Mouse (Mus musculus) heart, postnatal 10 days (tissue): ENCODE measurements around the gene Ap1b1. TPM values are rescaled to one million over a fixed set of nuclear protein-coding genes. Genes with fewer than 3 reads are reported as not detected.

Experiments used
- DNase-seq, 2 experiments: peaks; one replicate each; pipeline ENCODE4 v3.0.0; 2021
- intact Hi-C: fragments of 180-260 bp; cut with DNase I; formaldehyde crosslinking; loops from one replicate; pipeline ENCODE4 v1.15.1; 2025
- total RNA-seq, 2 experiments: library from RNA; stranded (reverse); gene quantifications; 2 replicates each; pipeline ENCODE4 v1.2.3; 2021

The Ap1b1 gene
- total RNA-seq, 2 experiments from 2014 or later: 46.8 to 50.9 TPM

DNA sequence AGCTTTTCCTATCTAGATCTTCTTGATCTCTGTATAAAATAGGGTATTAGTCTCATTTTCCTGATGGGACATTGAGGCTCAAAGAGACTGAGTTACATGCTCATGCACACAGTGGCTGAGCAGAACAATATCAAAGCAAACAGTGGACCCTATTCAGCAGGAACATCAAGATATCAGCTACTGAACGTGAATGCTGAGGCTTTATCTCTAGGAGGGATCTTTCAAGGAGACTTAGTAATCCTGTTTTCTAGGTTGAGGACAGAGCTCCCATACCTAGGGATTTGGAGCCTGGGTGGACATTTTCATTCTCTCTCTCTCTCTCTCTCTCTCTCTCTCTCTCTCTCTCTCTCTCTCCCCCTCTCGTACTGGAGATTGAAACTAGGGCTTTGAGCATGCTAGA, 3.1 kb upstream of the Ap1b1 start:
- intact Hi-C loops: no loop called here
- no peak for DNase-seq

DNA sequence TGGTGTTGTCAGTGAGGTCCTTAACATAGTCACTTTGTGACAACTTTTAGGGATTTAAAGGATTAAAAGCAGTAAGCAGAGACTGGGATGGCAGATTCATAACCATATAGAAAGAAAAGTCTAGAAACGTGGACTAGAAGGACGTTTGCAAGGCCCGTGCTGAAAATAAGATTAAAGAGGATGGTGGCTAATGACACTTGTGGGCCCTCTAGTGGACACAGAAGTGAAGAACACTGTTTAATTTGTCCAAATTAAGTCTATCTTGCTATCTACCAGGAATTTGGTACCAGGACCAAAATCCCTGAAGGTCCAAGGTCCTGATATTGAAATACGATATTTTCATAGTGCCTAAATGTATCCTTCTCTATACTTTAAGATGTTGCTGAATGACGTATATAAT, 2.4 kb upstream of the Ap1b1 start:
- intact Hi-C loops: no loop called here
- peak; percentile 34 to 57 for DNase-seq

DNA sequence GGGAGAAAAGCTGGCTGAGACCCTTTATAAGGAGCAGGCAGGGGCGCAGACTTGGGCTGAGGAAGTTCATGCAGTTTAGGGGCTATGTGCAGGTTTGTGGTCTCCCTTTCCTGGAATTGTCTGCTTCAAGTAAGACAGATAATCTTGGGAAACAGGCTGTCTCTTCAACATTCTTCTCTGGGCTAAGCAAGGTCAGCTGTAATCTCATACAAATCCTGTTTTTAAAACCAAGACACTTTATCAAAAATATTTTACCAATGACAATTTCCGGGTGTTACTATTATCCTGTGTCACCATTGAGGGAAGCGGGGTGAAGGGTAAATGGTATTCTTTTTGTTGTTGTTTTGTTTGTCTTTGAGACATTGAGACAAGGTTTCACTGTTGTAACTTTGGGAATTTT, 1.8 kb upstream of the Ap1b1 start:
- intact Hi-C loops: no loop called here
- no peak for DNase-seq

DNA sequence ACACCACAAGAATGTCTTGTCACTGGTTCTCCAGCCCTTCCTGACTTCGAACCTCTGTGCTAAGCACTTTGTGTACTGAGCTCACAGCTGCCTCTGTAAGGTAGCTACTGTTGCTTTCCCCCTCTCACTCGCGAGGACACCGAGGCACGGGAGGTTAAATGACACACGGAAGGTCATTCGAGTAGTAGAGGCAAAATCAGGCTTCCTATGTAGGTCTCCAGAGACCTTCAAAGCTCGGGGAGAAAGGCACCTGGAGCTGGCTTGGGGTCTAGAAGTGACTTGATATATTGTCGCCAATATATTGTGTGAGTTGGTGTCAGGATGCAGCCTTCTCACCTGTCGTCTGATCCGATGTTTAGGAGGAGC, 846 bp downstream of the Ap1b1 start:
- DNase-seq: no peak
- intact Hi-C loops: no loop called here

DNA sequence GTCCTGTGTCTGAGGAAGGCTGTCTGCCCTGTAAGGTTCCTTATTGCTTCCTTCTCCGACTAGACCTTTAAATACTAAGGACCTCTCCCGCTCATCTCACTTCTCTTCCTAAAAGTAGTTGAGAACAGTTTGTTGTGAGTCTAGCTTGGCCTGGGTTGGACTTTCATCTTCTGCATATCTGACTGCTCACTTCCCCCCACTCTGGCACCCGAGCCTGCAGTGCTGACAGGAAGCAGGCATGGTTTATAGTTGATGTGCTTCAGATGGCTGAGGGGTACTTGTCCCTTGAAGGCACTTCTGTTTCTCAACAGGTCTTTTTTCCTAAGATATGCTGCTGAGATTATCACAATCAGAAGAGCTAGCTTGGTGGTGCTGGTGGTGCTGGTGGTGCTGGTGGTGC, 2.6 kb downstream of the Ap1b1 start:
- intact Hi-C loops: no loop called here
- peak in 1 of 2 experiments; percentile 17 for DNase-seq

DNA sequence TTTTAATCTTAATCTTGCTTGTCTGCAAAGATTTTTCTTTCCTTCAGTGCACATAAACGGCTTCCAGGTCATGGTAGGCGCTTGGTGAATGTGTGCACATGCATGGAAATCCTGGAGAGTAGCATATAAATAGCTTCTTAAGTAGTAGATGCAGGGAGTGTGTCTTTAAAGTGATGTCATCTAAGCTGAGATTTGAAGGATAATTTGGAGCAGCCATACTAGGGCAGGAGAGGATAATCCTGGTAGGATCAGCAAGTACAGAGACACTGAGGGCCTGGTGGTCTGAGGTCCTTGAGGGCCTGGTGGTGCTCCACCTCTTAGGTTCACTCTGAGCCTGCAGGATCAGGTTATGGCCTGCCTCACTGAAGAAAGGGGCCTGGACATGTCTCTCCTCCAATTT, 5.8 kb downstream of the Ap1b1 start:
- DNase-seq: no peak
- intact Hi-C loops: no loop called here

DNA sequence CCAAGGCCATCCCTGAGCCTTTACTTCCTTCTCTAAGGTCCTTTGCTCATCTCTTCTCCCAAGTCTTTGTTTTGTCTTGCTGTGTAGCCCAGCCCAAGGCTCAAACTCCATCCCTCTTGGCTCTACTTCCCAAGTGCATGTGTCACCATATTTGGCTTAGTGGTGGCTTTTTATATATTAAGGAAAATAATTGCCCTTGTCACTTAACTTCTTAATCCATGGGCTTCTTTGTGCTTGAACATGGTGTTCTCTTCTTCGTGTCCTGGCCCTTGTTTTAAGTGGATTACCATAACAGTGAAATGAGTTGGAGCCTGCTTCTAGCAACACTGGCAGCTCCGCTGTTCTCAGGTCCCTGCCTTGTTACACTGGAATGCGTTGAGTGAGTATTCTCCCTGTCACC, 9.1 kb downstream of the Ap1b1 start:
- intact Hi-C loops: no loop called here
- DNase-seq: no peak

DNA sequence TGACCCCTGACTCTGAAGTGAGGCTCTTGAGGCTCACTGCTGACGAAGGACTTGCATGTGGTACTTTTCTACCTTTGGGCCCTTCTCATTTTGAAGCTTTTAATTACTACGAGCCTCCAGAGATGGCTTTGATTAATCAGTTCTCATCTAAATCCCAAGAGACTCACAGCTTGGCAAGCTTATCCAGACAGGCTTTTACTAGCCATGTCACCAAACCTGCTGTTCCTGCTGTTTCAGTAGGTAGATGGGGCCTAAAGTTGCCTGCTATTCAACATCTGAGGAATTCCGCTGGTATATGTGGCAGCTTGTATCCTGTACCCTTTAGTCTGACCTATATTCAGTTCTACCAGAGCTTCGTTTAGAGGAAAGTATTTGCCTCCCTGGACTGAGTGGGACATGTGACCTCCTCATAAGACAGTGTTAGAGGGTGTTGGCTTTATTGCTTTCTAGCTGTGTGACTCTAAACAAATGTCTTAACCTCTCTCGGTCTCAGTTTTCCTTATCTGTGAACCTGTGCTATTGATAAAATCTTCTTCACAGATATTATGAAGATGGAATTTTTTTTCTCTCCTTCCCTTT, 10.1 kb downstream of the Ap1b1 start:
- intact Hi-C loops: no loop called here
- DNase-seq: no peak

DNA sequence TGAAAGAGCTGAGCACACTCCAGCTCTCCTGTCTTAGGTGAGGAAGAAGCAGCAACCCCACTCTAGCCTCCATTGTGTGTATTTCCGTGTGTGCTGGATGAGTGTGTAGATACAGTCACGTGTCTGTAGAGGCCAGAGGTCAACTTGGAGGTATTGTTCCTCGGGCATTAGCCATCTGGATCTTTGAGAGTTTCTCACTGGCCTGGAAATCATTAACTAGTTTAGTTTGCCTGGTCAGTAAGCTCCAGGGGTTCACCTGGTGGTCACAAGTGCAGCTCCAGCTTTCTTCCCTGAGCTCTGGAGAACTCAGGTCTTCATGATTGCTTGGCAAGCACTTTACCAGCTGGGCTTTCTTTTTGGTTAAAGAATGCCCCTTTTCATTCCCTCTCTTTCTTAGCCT, 11.7 kb downstream of the Ap1b1 start:
- DNase-seq: no peak
- intact Hi-C loops: no loop called here

DNA sequence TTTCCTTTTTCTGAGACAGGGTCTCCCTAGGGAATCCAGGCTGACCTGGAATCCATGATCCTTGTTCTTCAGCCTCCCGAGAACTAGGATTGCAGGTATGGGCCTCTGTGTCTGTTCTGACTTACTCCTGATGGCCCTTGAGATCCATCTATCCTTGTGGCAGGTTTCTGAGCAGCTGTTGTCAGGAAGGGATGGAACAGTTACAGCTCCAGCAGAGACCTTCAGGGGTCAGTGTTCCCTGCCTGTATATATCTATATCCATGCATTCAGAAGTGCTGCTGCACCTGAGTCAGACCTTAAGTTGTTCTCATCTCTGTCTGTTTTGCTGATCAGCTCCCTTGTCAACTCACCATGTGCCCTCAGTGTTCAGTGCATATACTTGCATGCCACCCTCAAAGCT, 12.1 kb downstream of the Ap1b1 start:
- DNase-seq: no peak

DNA sequence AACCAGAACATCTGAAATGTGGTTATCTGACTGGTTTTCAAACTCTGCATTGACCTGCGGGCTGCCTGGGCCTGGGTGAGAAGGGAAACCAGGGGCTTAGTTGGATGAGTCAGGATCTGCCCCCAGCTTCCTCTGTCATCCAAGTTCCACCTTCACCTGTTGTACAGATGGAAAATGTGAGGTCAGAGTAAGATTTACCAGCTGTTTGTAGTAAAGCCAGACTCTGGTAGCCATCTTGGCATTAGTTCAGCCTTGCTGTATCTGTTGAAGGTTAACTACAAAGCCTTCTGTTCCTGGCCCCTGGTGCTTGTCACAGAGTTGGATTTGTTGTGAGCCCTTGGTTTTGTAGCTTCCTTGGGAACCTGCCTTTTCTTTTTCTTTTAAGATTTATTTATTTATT, 13.6 kb downstream of the Ap1b1 start:
- no peak for DNase-seq
- intact Hi-C loops: no loop called here

More for the DNA sequence above, 12.1 kb downstream of the Ap1b1 start:
- intact Hi-C loops: no loop called here

DNA sequence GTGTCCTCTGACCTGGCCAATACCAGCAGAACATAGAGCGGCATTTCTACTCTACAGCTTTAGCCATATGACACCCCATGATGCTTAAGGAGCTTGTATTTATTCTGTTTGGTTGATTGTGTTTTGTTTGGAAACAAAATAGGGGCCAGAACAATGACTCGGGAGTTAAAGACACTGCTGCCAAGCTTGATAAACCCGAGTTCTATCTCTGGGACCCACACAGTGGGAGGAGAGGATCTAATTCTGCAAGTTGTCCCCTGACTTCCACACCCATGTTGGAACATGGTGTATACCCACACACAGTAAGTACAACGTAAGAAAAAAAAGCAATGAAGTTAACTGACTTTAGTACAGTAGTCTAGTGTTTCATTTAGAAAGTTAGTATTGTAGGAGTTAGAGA, 16.2 kb downstream of the Ap1b1 start:
- intact Hi-C loops: no loop called here
- DNase-seq: no peak

DNA sequence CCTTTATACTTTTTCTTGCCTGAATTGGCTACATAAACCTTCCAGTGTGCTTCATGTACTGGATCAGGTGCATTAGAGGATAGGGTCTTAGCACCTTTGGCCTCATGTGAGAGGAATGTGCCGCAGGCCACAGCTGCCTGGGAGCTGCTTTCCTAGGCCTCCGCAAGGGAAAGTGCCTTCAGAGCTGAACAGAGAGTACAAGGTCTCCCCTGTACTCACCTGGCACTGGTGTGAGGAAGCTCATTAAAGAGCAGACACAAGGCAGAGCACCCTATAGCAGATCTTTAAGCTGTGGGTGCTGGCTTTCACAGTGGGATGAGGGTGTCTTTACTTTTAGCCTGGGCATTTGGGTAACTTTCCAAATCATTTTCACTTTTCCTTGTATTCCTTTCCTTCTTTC, 18.9 kb downstream of the Ap1b1 start:
- DNase-seq: no peak
- intact Hi-C loops: no loop called here

DNA sequence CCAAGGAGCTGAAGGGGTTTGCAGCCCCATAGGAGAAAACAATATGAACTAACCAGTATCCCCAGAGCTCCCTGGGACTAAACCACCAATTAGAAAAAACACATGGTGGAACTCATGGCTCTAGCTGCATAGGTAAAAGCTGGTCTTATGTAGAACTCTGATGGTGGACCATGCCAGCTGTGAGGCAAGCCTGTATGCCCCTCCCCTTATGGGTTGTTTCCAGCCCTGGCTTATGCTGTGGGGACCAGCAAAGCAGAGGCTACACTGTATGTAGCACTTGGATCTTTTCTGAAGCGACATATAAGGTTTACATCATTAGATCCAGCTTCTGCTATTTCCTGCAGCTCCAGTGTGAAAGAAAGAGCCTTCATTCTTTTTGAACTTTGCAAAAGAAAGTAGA, 20.6 kb downstream of the Ap1b1 start:
- intact Hi-C loops: no loop called here
- peak in 1 of 2 experiments; percentile 41 for DNase-seq

DNA sequence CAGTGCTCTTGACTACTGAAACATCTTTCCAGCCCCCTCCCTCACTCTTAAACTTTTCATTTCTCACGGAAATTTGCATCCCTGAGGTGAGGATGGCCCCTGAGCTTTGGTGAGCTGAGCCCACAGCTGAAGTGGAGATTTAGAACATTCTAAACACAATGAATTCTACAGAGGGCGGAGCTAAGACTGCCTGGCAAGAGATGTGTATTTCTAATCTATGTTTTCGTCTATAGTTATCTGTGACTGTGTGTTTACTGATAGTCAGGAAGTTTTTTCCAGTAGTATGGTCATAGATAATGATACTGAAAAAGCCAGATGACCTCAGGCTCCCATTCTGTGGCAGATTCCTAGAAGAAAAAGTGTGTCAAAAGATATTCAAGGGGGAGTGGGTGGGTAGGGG, 22.2 kb downstream of the Ap1b1 start:
- no peak for DNase-seq
- intact Hi-C loops: no loop called here

DNA sequence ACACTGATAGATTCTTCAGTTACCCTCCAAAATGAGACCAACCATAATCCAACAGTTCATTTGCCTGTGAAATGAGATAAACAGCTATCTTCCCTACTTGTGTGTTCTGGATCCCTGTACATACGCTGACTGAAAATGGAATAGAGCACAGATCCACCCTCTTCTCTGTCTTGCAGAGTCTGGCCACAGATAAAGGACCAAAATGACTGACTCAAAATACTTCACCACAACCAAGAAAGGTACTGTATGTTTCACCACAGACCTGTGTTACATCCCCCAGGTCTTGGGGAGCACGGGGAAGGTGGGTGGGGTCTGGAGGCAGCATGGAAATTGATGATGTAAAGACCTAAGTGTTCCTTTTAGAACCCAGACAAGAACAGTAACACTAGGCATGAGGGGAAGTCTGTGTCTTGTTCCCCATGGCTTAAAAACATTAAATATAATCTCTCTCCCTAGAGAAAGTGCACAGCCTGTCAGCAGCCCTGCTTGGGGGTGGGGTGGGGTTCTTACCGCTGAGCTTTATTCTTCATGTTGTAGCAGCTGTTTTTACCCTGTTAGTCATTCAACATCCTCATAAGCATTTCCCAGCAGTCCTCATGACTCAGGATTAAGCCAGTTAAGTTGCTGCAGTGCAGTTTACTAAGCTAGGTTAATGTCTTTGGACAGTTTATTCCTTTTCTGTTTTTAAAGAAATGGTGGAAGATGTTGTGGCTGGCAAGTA, 22.9 kb downstream of the Ap1b1 start:
- no peak for DNase-seq
- intact Hi-C loops: no loop called here

DNA sequence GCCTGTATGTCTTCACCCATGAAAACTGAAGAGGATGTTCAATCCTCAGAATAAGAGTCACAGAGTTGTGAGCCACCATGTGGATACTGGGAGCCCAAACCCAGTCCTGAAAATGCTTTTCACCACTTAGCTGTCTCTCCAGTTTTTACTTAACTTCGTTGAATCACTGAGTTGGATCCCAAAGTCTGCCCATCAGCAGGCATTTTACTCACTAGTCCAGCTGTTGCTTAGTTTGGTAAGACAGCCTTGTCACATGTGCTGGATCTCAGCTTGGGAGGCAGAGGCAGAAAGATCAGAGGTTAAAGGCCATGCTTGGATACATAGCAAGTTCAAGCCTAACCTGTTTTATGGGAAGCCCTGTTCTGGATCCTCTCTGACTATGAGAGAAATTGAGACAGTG, 23.6 kb downstream of the Ap1b1 start:
- no peak for DNase-seq
- intact Hi-C loops: no loop called here

DNA sequence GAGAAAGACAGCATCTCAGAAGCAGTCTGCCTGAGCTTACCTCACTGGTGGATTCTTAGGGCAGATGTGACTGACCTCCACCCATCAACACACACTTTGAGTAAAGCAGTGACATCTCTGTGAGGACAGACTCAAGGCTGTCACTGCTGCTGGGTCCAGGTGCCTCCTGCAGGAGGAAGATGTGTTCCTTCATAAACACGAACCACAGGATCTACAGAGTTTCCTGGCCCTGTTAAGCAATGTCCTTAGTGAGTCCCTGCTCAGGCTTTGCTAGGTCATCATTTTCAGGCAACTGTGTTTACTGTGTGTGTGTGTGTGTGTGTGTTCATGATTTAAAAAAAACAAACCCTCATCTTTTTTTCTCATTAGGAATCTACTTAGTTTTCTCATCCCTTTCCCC, 24.9 kb downstream of the Ap1b1 start:
- intact Hi-C loops: no loop called here
- no peak for DNase-seq

DNA sequence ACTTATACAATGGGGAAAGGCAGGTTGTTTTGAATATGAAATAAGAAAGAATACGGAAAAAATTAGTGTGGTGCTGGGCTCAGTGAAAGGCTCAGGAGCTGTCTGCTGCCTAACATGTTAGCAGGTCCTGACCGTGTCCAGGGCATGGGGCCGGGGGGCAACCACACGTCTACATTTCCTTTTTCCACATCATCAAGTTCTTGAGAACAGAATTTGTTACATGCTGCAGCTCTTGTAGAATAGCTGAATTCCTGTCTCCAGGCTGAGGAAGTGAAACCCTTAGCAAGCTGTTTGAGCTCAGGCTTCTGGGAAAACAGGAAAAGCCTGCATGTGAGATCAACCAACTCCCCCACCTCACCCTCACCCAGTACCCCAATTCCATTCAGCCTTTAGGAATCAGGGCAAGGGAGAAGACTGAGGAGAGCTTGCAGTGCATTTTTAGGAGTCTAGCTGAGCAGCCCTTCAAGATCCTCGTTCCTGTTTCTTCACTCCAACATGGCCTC, 25.6 kb downstream of the Ap1b1 start:
- intact Hi-C loops: no loop called here

DNA sequence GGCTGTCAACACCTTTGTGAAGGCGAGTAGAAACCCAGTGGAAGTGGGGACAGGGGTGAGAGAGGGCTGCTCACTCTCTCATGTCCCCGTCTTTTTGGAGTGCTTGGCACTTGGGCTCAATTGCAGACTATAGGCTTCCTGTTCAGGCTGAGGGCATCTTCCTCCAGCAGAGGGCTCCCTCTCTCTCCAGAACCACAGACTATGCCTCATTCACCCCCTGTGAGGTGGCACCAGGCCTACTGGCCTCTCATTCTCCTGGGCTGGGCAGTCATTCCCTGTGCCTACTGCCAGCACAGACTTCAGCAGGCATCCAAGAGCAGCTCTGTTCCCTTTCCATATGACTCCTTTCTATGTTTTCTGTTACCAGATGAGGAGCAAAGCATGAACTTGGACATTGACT, 29.1 kb downstream of the Ap1b1 start:
- peak; percentile 85 to 87 for DNase-seq
- intact Hi-C loops: loop anchor here (1.0 kb wide), 1 partner anchor 50 kb away; the partner anchor contains the start of gene Gas2l1

More for the DNA sequence above, 25.6 kb downstream of the Ap1b1 start:
- DNase-seq: peak in 1 of 2 experiments; percentile 20

DNA sequence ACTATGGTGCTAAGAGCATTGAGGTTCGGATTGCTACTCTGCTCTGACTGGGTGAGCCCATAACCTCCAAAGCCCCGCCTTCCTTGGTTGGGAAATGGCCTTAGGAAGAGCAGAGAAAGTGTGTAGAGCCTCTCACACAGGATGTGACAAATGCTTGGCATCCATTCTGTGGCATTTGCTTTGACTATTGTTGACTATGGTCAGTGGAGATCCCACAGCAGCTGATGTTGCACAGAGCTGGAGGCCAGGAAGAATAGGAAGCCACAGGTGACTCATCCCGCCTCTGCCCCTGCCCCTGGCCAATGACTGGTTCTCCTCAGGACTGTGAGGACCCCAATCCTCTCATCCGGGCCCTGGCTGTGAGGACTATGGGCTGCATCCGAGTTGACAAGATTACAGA, 29.7 kb downstream of the Ap1b1 start:
- intact Hi-C loops: no loop called here
- DNase-seq: no peak

DNA sequence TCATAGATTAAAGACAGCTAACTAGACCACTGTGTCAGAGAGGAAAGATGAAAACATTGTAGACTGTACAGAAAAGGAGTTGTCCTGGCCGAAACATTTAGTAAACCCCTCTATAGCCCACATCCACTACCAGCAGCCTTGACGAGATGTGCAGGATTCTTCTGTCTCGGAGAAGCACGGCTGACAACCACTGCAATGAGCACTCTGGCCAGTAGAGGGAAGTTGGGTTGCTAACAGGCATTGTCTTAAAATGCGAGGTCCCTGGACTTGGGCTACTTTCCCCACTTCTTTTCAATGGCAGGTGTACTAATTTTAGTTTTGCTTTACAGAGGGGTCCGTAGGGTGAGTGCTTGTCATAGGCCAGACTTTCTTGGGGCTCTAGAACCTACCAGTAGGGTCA, 30.9 kb downstream of the Ap1b1 start:
- intact Hi-C loops: no loop called here
- DNase-seq: peak in 1 of 2 experiments; percentile 51

DNA sequence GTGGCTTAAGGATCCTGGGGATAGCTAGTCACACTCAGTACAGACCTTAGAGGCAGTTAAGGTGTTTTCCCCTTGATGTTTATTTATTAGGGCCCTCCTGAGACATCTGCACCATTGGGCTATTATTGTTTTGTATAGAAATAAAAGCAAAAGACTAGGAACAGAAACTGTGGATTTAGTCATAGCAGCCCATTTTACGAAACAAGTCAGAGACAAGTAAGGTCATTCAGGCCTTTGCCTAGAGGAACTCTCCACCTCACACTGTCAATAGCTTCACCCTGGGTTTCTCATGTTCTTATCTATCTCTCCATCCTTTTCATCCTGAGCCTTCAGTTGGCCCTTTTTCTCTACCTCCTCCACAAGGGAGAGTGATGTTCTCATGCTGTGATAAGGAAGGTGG, 38.5 kb downstream of the Ap1b1 start:
- intact Hi-C loops: no loop called here
- DNase-seq: no peak
